Mouse (Mus musculus) monocyte, adult 2 months (primary cell): ENCODE measurements around the gene Haus2.

Experiments used
- DNase-seq, 2 experiments: peaks; one replicate each; pipeline ENCODE4 v3.0.0; 2022; ENCODE audit warnings: low spot score in 2 of 2, low read depth in 1 of 2

Haus2 gene

DNA sequence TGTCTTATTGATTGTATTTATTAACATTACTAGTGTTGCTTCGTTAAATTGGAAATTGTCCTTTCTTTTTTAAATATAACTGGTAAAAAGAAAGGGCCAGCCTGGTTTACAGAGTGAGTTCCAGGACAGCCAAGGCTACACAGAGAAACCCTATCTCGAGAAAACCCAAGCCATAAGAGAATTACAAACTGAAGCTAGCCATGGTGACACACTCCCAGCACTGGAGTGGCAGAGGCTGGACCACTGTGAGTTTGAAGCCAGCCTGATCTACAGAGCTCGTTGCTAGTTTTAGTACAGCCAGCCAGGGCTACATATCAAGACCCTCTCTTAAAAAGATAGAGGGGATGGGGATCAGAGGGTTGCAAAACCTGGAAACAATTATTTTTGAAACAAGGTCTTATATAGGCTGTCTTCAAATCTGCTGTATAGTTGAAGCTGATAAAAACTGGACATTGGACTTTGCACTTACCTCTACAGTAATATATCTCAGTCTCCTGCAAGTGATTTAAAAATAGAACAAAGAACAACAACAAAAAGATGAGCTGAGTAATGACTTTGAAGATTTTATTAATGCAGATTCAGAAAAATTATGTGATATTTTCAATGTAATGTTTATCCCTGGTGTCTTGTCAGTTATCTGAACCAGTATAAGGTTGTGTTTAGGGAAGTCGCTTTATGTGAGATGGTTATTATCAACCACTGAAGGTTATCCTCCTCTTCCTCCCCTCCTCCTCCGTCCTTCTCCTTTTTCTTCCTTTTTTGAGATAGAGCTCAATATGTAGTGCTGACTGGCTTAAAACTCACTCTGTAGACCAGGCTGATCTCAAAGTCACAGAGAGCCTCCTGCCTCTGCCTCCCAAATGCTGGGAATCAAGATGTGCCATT, 7.3 kb downstream of the Haus2 start:
- no peak for DNase-seq

DNA sequence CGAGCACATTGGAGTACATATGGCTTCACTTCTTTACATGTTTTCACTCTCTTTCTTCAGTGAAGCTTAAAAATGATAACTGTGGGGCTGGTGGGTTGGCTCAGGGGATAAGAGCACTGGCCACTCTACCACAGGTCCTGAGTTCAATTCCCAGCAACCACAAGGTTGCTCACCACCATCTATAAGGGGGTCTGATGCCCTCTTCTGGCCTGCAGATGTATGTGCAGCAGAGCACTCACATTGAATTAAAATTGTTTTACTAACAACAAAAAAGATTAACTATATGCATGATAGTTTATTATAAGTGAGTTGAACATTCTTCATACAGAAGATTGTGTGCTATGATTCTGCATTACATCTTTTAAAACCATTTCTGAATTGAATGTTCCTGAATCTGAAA, 10.4 kb downstream of the Haus2 start:
- no peak for DNase-seq

DNA sequence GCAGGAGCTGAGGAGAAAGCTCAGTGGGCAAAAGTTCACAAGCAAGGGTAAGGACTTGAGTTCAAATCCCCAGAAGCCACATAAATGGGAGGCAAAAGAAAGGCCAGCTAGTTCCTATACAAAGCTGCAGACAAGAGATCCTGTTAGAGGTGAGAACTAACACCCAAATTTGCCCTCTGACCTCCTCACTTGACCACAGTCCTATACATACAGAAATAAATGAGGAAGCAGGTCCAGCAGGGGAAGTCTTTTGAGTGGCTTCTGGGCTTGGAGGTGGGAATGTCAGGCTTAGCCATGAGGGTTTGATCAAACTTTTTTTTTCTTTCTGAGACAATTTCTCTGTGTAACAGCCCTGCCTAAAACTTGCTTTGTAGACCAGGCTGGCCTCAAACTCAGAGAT, 13.7 kb downstream of the Haus2 start:
- DNase-seq = no peak

DNA sequence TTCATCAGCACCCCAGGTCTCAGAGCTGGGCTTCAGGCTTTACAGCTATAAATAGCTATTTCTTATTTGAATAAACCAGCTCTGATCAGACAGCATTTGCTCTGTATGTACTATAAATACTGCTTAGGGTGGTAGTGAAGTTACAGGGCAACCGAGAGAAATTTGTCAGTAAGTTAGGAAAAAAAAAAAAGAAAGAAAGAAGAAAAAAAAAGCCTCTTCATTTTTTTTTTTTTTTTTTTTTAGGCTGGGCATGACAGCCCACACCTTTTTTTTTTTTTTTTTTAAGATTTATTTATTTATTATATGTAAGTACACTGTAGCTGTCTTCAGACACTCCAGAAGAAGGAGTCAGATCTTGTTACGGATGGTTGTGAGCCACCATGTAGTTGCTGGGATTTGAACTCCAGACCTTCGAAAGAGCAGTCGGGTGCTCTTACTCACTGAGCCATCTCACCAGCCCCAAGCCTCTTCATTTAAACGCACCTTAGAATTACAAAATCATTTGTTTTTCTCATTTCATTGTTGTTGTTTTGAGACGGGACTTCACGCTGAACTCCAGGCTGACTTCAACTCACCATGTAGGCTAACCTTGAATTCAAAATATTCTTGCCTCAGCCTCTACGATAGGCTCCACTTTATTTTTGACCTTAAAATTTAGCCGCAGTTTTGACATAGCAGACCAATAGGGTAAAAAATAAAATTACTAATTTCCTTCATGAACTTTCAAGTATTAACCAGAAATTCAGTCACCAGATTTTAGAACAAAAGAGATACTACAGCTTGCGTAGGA, 19.1 kb downstream of the Haus2 start:
- no peak for DNase-seq

DNA sequence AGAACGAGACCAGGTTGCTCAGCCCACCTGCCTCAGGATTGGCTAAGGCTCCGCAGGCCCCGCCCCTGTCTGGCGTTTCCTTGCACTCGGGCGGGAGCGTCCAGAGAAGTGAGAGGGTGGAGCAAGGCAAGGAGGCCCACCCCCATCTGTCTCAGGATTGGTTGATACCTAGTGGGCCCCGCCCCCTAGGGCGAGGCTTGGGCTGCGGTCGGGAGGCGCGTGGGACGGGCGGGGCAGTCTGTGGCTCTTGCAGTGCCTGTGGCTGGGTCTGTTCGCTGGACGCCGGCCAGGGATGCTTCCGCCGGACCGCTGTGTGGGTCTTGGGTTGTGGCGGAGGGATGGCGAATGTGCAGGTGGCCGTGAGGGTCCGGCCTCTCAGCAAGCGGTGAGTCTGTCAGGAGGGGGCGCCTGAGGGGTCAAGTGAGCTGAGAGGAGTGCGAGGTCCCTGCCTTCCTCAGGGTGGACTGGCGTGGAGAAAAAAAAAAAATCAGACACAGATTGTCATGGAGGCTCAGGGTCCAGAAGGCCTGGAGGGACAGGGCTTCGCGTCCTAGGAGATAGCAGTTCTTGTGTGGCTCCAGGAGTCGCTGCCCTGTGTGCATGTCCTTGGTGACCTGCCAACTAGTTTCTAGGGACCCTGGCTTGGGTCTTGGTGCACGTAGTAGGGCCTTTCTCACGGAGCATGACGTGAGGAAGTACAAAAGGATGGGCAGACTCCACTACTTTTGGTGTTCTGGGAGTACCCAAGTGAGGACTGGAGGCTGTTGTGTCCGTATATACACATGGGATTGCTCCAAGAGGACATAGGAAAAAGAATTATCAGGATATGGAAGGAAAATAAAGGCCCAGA, 19.9 kb downstream of the Haus2 start, which contains the start of gene Stard9:
Stard9 (plus strand) TSS at position 236 of the 850 bp plus-strand sequence.
- DNase-seq = peak; percentile 97 to 98

DNA sequence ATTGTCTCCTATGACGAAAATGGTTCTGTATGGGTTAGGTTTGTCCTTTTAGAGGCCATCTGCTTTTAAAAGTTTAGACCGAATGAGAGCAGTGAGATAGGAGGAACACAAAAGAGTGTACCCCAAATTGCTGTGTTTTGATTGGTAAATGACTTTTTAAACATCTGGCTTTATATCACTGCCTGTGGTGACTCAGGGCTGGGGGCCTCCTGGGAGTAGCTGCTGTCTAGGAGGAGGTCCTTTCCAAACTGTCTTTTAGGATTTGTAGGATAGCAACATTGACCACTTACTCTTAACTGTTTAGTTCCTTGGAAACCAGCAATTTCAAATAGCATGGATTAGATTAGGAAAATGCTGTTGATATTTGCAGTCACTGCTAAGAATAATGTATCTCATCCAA, 21.1 kb downstream of the Haus2 start:
- DNase-seq = no peak

DNA sequence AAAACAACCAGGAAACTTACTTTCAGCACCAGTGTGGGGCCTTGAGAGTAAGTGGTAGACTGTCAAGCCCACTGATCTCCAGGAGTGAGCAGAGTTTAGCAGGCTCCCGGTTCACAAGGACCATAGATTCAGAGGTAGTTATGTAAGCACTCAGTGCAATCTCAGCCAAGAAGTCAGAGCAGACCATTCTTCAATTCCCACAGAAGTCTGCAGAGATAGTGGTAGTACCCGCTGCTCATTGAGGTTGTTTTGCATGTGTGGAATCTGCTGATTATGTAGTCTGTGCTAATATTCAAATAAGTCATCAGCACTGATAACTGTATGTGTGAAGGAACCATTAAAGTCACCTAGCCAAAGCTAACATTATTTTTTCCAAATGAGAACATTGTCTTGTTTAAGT, 21.5 kb downstream of the Haus2 start:
- DNase-seq = no peak

DNA sequence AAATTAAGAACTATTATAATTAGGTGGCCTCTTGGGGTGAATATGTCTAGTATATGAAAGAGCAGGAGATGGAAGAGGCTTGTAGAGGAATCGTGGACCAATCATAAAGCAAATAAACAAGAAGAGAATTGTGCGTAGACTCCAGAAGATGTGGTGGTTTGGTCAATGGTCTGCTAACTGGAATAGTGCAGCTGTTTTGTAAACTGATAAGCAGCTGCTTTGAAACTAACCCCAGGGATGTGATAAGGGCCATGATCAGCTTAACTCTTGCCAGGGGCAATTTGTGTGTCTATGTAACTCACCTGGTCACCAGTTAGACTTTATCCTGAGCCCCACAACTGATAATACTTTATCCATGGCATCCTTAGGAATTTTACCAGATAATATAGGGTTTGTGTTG, 22.3 kb downstream of the Haus2 start:
- no peak for DNase-seq

DNA sequence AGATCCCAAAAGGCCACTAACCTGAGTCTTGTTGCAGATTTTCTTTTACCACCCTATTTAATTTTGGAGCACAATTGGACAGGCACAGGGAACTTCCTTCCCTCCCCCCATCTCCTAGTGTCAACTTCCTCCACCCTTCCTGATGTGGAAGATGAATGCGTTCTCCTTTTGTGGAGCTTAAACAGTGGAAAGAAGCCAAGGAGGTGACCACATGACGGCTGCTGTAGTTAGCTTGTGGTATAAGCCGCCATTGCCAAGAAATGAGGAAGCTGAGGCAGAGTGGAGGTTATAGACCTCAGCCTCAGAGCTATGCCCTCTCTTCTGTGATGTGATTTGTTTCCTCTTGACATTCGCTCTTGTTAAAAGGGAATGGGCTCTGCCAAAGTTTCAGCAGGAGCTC, 22.8 kb downstream of the Haus2 start:
- DNase-seq = peak; percentile 54

DNA sequence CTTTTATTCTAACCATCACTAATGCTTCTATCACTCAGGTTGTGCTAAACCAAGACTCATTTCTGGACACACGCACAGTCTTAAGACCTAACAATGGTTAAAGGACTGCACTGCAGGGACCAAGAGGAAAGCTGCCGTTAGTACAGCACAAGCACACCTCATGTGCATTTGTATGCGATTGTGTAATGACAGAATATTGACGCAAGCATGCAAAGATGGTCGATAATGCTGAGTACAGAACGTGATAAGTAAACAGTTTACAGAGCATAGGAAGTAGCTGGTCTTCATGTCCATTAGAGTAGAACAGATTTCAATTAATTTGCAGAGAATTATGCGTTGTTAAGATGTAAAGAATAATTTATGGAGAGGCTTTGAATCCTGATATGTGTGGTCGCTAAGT, 31.7 kb downstream of the Haus2 start:
- no peak for DNase-seq

DNA sequence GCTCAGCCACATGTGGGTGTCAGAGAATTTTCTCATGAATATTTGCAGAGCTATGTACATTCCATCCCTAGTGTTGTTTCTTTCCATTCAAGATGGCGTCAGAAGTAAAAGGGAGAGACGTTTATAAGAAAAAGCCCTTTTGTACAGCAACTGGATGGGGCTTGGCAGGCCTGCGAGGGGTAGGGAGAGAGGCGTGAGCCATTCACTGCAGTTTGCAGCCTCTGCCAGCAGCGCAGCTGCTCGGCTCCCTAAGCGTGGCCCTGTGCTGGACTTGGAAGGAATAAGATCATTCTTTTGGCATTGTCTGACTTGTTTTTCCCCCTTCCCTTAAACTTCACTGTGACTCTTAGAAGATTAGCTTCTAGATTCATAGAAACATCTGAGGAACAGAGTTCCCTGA, 34.7 kb downstream of the Haus2 start:
- DNase-seq = no peak

DNA sequence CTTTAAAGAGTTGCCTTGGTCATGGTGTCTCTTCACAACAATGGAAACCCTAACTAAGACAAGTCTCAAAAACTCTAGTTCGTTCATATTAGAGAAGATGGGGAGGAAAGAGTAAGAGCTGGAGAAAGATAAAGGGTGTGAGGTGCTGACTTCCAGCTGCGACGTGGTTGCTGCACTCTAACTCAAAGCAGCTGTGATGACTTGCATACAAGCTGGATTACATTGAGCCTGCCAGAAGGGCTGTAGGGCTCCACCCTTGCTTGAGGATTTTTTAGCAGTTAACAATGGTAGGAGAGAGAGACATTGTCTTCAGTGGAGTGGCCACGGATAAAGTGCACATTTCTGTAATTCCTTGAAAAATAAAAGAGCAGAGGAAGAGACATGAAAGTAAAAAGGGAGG, 37.6 kb downstream of the Haus2 start:
- no peak for DNase-seq

DNA sequence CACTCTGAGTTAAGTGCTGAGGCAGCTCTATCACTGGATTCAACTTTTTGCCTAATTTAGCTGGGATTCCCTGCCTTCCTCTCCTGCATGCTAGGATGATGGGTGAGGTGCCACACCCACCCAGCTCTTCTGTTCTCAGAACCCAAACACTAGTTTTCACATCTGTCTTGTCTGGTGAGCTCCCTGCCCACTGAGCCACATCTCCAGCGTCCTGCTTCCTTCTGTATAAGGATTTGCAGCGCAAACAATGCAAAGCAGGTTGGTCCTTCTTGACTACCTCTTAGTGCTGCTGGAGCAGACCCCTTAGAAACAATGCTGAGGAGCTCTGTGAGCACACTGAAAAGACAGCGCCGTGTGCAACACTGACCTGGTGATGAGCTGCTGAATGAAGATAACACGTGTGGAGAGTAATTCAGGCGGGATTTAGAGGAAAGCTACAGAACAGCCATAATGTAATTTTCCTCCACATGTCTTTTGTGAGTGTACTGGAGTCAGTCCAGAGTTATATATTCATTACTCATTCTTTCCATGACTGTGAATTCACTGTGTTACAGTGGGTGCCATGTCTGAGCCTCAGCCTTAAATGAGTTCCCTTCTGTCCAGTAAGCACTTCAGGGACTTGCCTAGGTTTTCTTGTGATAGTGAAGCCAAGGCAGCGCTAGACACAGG, 43.2 kb downstream of the Haus2 start:
- DNase-seq = no peak

DNA sequence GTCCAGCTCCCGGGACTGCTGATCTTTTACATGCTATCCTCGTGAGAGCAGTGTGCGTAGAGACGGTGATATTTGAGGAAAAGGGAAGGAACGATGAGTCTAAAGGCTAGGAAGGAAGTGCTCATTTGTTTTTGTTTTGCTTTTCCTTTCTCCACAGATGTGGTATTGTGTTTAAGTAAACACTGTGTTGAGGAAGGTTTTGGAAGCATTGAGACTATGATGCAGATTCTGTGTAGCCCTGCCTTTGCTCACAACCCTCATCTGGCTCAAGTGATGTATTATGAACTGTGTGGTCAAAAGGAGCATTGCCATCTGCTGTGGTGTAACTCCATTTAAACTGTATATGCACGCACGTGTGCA, 43.7 kb downstream of the Haus2 start:
- DNase-seq = no peak

DNA sequence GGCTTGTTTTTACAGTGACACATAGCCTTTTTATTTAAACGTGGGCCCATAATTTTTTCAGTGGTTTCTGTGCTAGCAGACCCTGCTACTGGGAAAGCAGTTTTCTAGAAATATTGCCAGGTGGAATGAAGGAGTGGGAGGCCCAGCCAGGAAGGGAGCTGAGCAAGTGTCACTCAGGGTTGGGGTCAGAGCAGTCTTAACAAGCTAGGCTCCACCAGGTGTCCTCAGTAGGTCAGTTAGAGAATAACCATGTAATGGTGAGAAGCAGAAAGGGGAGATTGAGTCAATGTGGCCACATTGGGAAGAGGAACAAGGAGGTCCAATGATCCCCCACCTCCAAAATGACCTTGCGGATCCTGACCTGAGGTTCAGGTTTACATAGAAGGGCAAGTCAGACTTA, 45.5 kb downstream of the Haus2 start:
- DNase-seq = no peak

DNA sequence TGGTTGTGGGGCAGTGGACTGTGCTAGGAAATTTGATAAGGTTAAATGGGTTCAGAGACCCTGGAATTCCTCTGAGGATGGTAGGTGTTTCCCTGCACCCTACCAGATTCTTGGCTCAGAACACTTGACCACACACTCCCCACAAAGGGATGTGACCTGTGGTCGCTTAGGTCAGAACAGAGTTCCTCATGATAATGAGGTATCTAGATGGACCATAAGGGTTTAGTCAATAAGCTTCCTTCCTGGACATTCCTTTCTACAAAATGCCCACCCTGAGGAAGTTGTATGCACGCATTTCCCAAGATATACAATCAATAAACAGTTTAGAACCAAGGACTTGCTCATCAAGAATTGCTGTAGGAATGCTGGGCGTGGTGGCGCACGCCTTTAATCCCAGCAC, 46.7 kb downstream of the Haus2 start:
- DNase-seq = no peak

DNA sequence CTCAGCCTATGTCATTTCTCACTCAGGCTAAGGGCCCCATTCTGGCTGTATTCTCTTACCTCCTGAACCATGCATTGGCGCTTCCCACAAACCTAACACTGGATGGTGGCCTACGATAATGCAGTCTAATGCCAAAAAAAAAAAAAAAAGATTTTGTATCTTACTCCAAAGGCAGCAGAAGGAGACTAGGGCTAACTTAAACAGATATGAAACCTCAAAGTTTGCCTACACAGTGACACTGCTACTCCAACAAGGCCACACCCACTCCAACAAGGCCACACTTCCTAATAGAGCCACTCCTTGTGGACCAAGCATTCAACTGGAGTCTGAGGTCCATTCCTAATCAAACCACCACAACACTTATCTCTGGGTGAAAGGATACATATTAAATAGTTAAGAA, 47.5 kb downstream of the Haus2 start:
- DNase-seq = no peak

DNA sequence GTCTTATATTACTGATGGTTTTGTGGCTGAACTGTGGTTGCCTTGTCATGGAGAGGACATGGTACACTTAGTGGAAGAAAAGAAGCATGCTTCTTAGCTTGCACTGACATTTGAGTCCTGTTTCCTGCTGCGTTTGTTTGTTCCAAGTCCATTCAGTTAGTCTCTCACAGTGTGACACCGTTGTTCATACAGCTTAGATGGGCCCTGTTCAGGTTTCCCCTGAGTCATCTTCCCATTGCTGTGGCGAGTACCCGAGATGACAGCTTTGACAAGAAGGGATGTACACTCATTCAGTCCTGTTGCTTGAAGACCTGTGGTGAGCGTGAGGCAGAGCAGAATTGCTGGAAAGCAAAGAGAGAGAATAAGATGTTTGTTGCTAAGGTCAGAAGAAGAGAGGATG, 49.3 kb downstream of the Haus2 start:
- DNase-seq = no peak

DNA sequence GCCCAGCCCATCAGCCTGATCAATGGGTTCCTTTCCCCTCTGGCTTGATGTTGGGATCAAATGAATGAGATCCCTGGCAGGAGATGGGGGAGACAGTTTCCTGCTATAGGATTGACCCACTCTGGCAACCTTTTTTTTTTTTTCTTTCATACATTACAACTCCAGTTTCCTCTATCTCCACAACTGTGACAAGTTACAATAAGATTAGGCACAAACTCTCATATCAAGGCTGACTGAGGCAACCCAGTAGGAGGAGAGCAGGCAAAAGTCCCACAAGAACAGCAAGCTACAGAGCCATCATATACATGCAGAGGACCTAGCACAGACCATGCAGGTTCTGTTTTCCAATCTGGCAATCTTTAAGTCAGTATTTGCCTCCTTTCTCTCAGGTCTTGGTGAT, 50.1 kb downstream of the Haus2 start:
- no peak for DNase-seq

DNA sequence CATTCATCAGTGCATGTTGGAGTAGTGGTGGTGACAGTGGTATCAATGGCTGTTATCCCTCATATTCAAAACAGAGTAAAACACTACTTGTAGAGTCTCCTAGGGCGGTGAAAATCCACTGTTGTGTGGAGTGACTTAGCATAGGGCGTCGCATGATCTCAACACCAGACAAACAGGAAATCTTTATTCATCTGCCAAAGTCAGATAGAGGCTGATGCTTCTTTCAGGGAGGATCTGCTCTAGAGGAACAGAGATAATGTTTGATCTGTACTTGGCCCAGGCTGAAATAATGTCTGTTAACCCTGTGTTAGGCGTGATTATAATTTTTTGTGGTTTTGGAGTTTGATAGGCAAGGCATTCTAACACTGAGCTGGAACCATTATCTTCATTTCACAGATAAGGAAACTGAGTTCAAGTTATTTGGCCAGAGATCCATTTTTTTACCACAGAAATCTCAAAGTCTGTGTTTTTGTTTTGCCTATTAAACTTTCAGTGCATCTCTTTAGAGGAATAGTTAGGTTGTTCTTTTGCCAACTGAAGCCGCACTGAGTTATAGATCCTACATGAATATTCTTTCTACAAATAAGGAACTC, 51.4 kb downstream of the Haus2 start:
- DNase-seq = no peak

DNA sequence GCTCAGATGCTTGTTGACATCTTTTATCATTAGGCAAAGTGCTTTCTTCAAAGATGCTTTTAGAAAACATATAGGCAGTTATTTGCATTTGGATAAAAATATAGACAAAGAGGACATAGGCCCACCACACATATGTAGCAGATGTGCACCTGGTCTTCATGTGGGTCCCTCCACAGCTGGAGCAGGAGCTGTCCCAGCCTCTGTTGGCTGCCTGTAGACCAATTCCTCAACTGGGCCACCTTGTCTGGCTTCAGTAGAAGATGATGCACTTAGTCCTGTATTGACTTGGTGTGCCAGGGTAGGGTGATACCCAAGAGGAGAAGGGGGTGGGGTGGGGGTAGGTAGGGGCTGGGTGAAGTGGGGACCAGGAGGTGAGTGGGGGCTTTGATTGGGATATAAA, 53.6 kb downstream of the Haus2 start:
- no peak for DNase-seq
